Comparison of ENCODE assay signal across 8 mouse cellular contexts in the genomic region with DNA sequence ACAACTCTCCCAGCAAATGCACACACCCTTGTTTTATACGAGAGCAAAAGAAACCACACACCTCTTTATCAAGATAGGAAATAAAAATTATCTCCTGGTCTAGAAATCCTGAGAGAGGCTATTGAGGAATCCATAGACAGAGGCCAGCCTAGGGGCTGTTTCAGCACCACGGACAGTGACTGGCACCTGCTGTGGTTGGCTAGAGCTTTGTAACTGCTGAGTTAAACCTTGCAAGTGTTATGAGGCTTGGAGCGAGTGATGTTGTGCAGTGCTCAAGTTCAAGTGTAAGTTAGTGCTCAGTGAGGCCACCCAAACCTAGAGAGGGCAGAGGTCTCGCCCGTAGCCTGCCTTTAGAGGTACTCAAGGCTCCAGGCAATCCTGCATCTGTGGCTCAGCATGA. TPM values are rescaled to one million over a fixed set of nuclear protein-coding genes. Genes with fewer than 3 reads are reported as not detected.
DNase-seq lines count a peak whose midpoint lies in the region.

No protein-coding gene starts in this region.

- DNase-seq in heart, postnatal 10 days = peak; percentile 47 to 69
- DNase-seq in heart, adult 8-10 months (ENCODE audit: low spot score) = no peak
- DNase-seq in A20 (ENCODE audit: low read depth, low spot score) = peak; percentile 44
- DNase-seq in adrenal gland, postnatal 25 days = peak; percentile 66
- peak; percentile 62 for DNase-seq in kidney, postnatal 25 days
- no peak for DNase-seq in natural killer cell, adult 2 months (ENCODE audit: low spot score in 2 of 2)
- no peak for DNase-seq in right cerebral cortex, postnatal 36 days (ENCODE audit: low spot score in 2 of 2)
- no peak for DNase-seq in frontal cortex, postnatal 25 days (ENCODE audit: low spot score in 2 of 2)

- intact Hi-C loops in heart, postnatal 10 days (cut with DNase I) = no loop called here

RNA-seq across cellular contexts. Expression of a gene that starts 5.6 kb away (rescaled TPM):
- under 1 TPM in 1 of 2 experiments, not detected in 1; 0.14 TPM for total RNA-seq in heart, postnatal 10 days (2021)
- under 1 TPM in 1 of 4 experiments, not detected in 3; 0.06 TPM for total RNA-seq in heart, adult 8-10 months (2022)
- total RNA-seq in adrenal gland, postnatal 25 days (2021) = 0.85 and 1.8 TPM in 2 replicates

Comparison
In these comparisons a context has a peak if more than half of its experiments do, and no peak if none do; other contexts are left out.
1. DNase-seq: peak in heart, postnatal 10 days (2 of 2), A20 (single experiment), adrenal gland, postnatal 25 days (single experiment) and kidney, postnatal 25 days (2 of 2); none in heart, adult 8-10 months (single experiment), natural killer cell, adult 2 months (0 of 2), right cerebral cortex, postnatal 36 days (0 of 2) and frontal cortex, postnatal 25 days (0 of 2).